Mouse (Mus musculus): Measurements from ENCODE around the gene Dusp5.
"Not testable (repeated sequence)": the region's sequence is repeated elsewhere in the genome, so short reads cannot be mapped to it uniquely, and the experiment has no call there.

The Dusp5 gene

DNA sequence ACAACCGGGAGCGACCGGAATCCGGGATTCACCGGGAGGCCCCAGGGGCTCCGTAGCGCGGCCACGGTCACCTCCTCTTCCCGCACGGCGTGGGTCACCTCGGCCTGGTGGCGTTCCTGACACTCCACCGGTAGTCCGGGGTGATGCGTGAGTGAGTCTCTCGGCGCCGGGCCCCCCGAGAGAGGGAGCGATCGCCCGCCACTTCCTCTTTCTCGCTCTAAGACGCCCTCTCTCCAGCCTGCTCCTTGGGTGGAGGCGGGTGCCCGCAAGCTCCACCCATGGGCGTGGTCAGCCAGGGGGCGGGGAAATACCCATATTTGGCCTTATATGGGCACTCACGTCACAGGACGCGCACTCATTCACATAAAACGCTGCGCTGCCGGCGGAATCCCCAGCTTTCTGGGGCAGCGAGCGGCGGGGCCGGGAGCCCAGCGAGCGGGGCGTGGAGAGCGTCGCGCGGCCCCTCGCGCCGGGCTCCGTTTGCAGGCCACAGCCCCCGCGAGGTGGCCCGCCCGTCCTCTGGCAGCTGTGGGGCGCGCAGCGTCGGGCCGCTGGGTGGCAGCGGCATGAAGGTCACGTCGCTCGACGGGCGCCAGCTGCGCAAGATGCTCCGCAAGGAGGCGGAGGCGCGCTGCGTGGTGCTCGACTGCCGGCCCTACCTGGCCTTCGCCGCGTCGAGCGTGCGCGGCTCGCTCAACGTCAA, at the start of gene Dusp5:
Gene Dusp5, plus strand, starts transcription at position 358 of the 703 bp plus-strand sequence.
- DNase-seq (ENCODE audit: low read depth), result peak; percentile 90

DNA sequence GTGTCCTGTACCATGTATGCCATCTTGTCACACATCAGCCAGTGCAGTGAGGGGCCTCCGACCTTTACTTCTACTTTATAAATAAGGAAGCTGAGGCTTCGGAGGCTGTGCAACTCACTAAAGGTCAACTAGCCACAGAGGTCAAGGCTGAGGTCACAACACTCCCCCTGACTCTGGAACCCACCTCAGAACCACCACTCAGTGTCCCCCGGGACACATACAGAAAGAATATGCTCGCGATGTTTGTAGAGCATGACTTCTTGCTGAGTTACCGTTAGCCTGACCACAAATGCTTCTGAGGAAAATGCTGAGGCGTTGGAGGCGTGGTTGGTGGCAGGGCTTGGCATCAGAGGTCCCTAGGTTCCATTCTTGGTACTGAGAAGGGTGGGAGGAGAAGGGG, 49.3 kb upstream of the Dusp5 start:
- DNase-seq (ENCODE audit: low read depth), result no peak

DNA sequence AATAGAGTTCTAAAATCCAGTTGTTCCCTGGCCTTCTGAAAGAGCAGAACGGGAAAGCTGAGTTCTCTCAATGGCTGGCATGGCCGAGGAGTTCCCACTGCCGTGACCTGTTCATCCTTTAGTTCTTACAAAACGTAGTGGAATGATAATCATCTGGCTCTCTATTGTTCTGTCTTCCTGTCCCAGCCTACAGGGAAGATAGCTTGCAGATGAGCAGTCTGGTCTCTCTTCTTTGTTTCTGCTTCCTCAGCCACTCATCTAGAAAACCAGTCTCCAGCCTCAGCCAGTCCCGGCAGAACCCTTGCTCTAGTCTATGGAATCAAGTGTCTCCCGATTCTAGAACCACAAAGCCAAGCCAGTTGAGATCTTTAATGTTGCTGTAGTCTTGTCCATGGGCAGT, 46.8 kb upstream of the Dusp5 start:
- DNase-seq (ENCODE audit: low read depth), result no peak

DNA sequence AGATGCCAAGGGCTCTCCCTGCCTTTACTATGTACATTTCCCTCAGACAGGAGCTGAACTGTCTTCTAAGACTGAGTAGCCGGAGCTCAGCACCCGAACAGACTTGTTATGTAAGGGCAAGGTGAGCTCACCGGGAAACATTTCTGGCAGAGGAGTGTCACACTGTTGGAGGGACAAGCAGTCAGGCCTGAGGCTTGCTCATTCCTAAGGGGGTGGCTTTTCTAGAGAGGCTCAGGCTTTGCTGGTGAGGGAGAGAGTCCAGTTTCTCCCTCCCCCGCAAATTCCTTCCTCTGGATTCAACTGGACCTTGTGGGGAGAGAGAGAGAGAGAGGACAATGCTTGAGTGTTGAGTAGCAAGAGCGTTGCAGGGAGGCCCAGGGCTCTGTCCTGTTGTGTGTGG, 46.4 kb upstream of the Dusp5 start:
- no peak for DNase-seq (ENCODE audit: low read depth)

DNA sequence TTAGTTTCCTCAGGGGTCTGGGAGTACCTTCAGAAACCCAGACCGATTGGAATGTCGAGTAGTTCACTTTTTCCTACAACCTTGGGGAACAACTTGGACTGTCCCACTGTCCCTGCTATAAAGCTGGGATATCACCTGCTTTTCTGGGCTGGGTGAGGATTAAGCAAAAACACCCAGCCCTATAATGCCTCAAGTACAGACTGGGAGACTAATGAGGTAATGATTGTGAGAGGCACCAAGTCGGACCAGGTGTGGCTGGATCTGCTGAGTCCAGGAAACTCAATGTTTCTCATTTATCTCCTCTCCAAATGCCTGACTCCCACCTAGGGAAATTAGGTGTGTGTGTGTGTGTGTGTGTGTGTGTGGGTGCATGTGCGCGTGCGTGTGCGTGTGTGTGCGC, 44.9 kb upstream of the Dusp5 start:
- DNase-seq (ENCODE audit: low read depth), result no peak

DNA sequence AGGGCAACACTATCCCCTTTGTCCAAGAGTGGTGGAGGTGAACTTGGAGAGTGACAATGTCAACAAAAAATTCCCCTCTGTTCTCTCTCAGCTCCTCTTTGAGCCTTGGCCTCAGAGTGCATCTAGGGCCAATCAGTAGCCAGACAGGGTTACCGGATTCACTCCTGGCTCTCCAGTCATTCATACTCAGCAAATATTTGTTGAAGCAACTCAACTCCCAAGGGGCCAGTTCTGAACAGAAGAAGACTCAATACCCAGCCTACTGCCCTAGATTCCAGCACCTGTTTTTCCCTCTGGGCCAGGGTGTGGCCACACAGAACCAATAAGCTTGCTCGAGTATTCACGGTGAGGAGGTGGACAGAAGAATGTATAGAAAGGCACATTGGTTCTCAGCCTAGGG, 44.0 kb upstream of the Dusp5 start:
- no peak for DNase-seq (ENCODE audit: low read depth)

DNA sequence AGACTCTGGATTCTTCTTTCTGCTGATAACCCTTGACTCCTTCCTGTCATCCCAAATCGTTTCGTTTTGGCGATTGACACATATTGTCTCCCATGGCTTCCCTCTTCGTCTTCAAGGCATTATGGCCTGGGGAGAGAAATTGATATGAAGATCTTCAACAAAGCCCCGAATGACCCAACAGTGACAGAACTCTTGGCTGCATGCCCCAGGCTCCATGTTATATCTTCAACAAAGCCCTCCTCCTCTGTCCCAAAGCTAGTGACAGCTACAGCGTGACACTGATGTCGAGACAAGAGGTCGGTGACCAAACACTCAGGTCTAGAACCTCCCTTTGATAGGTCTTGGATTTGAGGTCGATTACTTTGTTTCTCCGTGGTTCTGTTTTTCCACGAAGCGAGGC, 39.7 kb upstream of the Dusp5 start:
- DNase-seq (ENCODE audit: low read depth), result no peak

DNA sequence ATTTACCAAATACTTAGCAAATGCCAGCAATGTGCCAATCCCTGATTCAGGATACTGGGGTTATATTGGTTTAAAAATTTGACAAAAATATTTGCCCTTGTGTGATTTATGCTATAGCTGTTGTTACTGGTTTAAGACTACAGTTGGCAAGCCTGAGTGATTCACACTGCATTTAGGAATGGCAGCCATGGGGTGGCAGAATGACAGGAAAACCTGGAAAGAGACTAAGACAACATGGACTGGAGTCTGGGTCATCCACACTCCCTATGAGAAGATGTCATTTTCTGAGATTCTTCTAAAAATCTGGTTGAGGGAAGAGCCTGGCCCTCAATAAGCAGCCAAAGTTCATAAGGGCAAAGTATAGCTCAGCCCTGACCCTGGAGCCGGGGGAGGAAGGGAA, 39.0 kb upstream of the Dusp5 start:
- no peak for DNase-seq (ENCODE audit: low read depth)

DNA sequence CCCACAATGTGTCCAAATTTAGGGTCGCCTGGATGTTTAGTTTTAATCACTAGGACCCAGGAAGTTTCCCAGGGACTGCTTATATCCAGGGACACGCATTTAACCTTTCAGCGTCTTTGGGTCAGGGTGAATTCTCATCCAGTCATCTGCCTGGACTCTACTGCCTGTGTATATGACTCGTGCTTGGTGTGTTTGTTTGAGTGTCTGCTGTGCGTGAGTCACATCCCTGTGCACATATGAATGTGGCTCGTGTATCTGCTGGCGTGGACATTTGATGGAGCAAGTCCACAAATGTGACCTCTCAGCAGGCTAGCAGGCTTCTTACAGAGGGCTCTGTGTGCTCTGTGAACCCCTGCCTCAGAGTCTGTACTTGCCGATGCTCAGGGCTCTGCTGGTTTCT, 38.0 kb upstream of the Dusp5 start:
- no peak for DNase-seq (ENCODE audit: low read depth)

DNA sequence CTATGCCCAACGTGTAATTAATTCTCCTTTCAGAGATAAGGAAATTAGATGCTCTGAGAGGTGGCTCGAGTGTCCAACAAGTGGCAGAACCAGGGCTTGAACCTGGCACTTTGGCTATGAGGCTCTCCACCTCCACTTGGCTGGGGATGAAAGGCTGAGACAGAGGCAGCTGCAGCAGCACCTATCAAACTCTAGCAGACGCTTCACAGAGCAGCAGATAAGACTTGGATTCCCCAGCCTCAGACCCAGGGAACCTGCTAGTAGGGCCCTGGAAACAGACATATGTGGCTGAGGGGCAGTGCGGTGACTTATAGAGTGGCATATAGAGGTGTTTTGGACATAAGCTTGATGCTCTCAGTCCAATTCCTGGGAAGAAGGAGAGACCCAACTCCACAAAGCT, 36.4 kb upstream of the Dusp5 start:
- peak; percentile 8 for DNase-seq (ENCODE audit: low read depth)

DNA sequence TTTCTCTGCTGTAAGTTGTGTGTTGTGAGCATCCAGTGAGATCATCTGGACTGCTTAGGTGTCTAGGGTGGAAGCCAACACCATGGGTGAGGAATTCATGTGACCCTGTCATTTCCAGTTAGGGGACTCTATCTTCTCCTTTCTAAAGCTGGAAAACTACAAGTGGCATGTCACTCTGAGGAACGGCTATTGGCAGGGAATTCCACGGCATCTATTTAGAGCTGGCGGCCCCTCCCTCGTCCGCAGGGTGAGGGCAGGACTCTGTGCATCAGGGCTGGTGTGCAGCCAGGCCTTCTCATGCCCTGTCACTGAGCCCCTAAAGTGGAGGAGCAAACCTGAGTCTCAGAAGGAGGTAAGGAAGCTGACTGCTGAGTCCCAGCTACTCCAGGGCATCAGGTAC, 35.0 kb upstream of the Dusp5 start:
- no peak for DNase-seq (ENCODE audit: low read depth)

DNA sequence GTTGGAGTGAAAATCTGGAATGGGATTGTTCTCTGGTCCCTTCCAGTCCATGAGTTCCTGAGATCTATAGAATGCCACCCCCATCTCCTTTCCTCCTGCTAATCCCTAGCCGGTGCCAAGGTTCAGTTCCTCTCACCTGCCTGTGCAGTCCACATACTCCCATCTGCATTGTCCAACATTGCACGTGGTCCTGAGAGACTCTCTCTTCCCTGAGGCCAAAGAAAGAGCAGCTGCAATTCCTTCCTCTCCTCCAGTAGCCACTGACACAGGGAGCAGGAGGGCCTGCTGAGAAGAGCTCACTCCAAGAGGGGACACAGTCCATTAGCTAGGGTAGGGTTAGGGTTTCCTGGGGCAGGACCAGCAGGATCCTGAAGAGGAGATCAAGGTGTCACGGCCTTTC, 31.0 kb upstream of the Dusp5 start:
- DNase-seq (ENCODE audit: low read depth), result no peak

DNA sequence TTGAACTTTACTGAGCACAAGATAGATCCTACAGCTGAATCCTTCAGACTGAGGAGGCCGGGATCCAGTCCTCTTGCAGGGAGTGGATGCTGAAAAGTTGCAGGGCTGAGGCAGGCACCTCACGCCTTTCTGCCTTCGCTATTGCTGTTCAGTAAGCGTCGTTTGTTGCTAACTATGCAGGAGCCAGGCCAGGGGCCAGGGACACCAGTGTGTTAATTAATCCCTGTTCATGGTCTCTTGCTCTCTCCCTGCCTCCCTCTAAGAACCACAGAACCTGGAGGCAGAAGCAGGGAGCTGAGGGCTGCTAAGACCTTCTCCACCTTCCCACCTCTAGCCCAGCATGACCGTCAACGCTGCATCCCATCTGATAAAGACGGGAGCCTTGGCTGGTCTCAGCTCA, 29.9 kb upstream of the Dusp5 start:
- no peak for DNase-seq (ENCODE audit: low read depth)

DNA sequence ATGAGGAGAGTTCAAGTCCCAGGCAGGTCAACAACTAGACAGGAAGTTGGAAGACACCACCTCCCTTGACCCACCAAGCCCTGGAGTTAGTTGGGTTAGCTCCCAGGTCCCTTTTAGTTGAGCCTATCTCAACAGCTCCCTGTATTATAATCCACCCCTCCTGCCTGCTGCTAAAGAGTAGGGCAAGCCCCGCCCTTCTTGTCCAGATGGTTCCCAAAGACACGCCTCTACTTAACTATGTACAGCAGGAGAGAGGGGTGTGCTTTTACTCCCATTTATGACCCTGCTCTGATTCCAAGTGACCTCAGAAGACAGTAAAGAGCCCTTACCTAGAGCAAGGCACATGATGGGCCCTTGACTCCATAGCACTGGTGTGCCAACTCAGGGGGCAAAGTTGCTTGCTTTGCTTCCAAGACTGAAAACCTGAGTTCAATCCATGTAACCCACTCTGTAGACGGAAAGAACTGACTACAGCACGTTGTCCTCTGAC, 29.4 kb upstream of the Dusp5 start:
- DNase-seq (ENCODE audit: low read depth), result no peak

DNA sequence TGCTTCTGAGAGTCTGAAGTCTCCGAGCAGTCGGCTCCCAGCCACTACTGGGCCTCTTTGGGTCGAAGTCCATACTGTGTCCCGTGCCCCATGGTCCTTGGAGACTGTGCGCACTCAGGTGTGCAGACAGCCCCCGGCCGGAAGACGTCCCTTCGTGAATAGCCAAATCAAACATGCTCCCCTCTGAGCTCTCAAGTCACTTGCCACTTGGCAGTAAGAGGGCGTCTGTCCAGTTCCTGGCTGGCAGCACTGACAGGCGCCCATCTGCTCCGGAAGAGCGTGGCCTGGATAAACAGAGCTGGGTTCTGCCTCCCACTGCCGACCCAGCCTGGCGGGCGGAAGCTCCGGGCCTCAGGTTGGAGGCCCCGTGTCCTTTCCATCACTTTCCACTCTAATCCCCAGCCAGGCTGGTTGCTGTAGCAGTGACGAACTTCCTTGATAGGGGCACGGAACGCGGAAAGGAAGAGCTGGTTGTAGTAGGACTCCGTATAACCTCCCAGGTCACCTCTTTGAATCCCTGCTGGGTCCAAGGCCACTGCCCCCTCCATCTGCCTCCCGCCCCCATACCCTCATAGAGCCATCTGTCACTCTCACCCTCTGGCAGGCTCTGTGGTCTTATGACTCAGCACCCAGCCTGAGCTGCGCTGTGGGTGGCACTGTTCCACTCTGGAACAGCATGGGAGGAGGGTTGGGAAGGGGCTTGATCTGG, 28.5 kb upstream of the Dusp5 start:
- DNase-seq (ENCODE audit: low read depth), result no peak

DNA sequence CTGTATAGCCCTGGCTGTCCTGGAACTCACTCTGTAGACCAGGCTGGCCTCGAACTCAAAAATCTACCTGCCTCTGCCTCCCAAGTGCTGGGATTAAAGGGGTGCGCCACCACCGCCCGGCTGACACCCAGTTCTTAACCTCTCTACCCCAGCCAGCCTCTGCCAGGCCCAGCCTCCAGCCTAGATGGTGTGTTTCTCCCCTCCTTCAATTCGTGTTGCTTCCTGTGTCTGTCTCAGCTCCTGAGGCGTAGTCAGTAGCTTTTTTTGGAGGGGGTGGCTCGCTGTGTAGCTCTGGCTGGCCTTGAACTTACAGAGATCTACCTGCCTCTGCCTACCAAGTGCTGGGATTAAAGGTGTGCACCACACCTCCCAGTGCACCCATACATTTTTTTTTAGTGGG, 27.7 kb upstream of the Dusp5 start:
- DNase-seq (ENCODE audit: low read depth), result not testable (repeated sequence)

DNA sequence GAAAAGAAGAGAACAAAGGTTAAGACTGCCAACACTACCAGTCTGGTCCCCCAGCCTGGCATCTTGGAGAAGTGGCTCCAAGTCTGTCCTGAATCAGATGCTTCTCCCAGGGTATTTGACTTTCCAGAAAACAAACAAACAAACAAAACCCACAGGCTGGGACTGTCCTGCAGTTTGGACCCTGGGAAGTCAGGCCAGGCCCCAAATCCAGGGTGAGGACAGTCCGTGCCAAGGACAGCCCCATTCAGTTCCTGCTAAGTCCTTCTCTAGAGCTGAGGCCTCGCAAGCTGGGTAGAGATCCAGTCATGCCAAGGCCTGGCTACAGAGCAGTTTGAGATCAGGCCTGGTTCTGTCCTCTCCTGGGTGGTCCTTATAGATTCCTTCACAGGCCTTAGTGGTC, 27.1 kb upstream of the Dusp5 start:
- DNase-seq (ENCODE audit: low read depth), result no peak

DNA sequence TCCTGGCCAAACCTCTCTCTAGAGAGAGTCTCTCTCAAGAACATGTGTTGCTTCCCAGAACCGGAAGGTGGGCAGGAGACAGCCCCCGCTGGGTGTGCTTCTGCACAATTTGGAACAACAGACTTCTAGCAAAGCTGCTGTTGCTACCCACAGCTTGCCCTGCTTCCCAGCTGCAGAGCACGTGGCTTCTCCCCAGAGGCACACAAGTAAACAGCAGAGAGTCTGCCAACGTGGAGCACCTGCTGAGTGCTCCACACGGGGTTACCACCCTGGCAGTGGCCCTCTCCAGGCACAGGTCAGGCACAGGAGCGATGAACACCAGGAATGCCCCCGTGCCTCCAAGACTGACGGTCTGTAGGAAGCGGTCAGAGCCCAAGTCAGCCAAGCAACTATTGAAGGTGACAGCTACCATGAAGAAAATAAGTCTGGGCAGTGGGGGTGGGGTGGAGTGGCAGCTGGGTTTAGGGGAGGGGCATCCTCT, 26.0 kb upstream of the Dusp5 start:
- no peak for DNase-seq (ENCODE audit: low read depth)

DNA sequence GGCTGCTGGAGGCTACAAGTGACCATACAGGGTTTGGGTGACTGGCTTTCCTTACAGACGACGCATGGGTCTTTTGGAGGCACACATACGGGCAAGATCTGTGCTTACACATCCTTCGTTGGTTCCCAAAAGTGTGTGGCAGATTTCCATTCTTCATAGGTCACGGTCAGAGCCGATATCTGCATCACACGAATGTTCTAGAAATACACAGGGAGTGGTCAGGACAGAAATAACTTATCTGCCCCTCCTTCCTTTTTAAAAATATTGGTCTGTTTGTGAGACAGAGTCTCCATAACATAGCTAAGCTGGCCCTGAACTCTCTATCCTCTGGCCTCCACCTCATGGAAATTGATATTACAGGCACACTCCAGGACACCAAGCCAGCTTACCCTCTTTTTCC, 24.7 kb upstream of the Dusp5 start:
- DNase-seq (ENCODE audit: low read depth), result no peak

DNA sequence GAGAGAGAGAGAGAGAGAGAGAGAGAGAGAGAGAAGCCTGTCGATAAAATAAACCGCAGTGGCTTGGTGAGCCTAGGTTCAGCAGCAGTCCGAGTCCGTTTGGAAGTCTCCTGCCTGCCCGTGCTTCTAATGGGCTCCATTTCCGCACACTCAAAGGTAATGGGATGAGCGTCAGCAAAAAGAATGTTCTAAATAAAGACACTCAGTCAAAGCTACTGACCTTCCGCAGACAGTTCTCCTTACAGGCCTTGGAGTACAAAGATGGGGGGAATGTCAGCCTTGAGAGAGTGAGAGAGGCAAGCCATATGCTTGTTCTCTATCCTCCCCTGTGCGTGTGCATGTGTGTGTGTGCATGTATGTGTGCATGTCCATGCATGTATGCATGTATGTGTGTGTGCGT, 23.2 kb upstream of the Dusp5 start:
- DNase-seq (ENCODE audit: low read depth), result no peak

DNA sequence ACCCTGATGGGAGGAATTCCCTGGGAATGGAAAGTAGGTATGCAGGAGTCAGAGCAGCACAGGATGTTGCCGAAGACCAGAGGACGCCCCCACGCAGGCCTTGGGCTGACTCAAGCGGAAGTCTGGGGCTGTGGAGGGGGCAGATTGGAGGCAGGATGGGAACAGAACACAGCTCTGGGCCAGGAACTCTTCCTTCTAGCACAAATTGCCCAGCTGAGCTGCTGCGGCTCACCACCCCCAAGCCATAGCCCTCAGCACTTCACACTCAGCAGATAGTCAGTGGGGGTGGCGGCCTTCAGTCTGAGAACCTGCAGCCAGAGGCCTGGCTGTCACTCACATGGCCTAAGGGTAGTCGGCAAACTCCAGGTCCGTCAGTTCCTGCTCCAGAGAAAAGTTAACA, 21.4 kb upstream of the Dusp5 start:
- DNase-seq (ENCODE audit: low read depth), result no peak

DNA sequence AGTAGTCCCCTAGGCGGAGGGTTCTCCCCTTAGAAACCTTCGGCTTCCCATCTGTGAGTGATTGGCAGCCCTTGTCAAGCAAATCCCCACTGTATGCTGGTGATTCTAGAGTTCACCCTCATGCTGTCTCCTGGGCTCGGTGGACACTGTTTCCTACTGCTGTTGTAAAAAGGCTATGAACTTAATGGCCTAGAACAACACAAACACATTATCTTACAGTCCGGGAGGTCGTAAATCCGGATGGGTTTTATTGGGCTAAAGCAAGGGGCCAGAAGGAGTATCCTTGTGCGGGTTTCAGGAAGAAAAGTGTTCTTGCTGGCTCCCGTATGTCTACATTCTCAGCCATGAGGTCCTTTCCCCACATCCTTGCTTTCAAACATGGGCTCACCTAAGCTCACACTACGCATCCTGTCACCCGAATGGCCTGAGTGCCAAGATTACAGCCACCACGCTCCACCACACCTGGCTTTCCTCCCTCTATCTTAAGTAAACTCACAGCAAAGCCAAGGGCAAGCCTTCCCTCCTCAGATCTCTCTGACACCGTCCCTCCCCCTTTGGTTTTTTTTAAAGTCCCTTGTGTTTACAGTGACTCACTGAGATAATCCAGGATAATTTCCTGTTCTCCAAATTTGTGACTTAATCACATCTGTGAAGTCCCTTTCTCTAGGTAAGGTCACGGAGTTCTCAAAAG, 17.5 kb upstream of the Dusp5 start:
- no peak for DNase-seq (ENCODE audit: low read depth)

Measured in c-Kit-positive CD71-positive TER-119-negative erythroid progenitor cells, embryonic 14.5 days (primary cell).